Mouse (Mus musculus): Measurements from ENCODE around the gene Btg4.

DNA sequence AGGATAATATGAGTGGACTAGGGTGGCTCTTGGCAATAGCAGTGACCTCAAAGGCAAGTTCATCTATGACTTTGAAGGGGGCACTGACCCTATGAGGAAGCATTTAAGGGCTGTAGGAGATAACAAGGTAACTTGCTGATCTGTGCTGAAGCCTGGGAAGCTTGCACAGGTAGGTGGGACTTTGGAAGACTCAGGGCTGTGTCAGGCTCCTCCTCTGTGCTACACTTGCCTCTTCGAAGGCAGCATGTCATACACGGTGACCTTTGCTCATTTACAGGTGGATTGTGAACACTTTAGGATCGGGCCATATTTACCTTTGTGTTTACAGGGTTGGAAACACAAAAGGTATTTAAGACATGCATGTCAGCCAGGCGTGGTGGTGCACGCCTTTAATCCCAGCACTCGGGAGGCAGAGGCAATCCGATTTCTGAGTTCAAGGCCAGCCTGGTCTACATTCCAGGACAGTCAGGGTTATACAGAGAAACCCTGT lies 19.2 kb upstream of the Btg4 start:
- no peak for TF ChIP-seq POLR2A (IDR thresholded peaks at IDR 0.05; ENCODE audit: borderline replicate concordance, extremely low read depth, insufficient read depth, insufficient read length, poor library complexity, severe bottlenecking)
- no peak for TF ChIP-seq CTCF (IDR thresholded peaks at IDR 0.05; ENCODE audit: borderline replicate concordance, extremely low read depth, insufficient read depth, insufficient read length)
